Mouse (Mus musculus) CH12.LX (cell line): ENCODE results near the gene Pskh1.

Experiments used
- CTCF ChIP-seq, 2 experiments: IDR thresholded peaks in 1 of 2; conservative IDR thresholded peaks in 1 of 2; 2 replicates each; pipeline ENCODE4 v1.5.1; 2011 to 2012; ENCODE audit warnings: low read depth in 2 of 2, low read length in 2 of 2, improper control_type of control experiment in 1 of 2, inconsistent platforms in 1 of 2, mild to moderate bottlenecking in 1 of 2, moderate library complexity in 1 of 2
- EP300 ChIP-seq: IDR thresholded peaks from 2 replicates; pipeline ENCODE4 v1.6.1; 2011; ENCODE audit warnings: low read length, improper control_type of control experiment
- ETS1 ChIP-seq: conservative IDR thresholded peaks from 2 replicates; pipeline ENCODE4 v1.6.1; 2012; ENCODE audit warnings: low read depth, mild to moderate bottlenecking, inconsistent platforms, low read length, improper control_type of control experiment, moderate library complexity
- HCFC1 ChIP-seq: IDR thresholded peaks from 2 replicates; pipeline ENCODE4 v1.6.1; 2012; ENCODE audit warnings: low read depth, mild to moderate bottlenecking, inconsistent platforms, low read length, improper control_type of control experiment
- MAFK ChIP-seq: IDR thresholded peaks from 2 replicates; pipeline ENCODE4 v1.6.1; 2011; ENCODE audit warnings: low read length, improper control_type of control experiment; ENCODE audit not compliant: insufficient replicate concordance
- POLR2A ChIP-seq: IDR thresholded peaks from 2 replicates; pipeline ENCODE4 v1.6.1; 2011; ENCODE audit warnings: low read depth, mild to moderate bottlenecking, improper control_type of control experiment, low read length
- RAD21 ChIP-seq: IDR thresholded peaks from 2 replicates; pipeline ENCODE4 v1.6.1; 2011; ENCODE audit warnings: low read depth, mild to moderate bottlenecking, low read length, improper control_type of control experiment, moderate library complexity
- USF1 ChIP-seq: IDR thresholded peaks from 2 replicates; pipeline ENCODE4 v1.6.1; 2014; ENCODE audit warnings: low read depth, mild to moderate bottlenecking, inconsistent platforms, low read length, improper control_type of control experiment
- ZKSCAN1 ChIP-seq: IDR thresholded peaks from 2 replicates; pipeline ENCODE4 v1.6.1; 2012; ENCODE audit warnings: low read depth, inconsistent platforms, low read length, improper control_type of control experiment, borderline replicate concordance
- ZMIZ1 ChIP-seq: IDR thresholded peaks from 2 replicates; pipeline ENCODE4 v1.6.1; 2012; ENCODE audit warnings: low read depth, mild to moderate bottlenecking, inconsistent platforms, low read length, improper control_type of control experiment

DNA sequence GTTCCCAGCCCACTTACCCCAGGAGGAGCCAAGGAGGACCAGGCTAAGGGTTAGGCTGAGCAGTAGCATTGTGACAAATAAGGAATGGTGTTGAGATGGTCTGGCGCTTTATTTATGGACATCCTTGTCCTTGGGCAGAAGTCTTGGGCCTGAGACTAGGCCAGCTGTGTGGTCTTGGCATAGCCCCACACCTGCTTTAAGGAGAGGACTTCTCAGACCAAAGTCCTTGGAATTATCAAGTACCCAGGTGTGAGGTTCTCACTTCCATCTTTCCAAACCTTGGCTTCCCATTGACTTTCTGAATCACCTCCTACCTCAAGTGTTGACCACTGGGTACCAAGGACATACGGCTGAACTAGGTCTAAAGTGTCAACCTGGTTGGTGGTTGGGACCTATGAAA, 33.5 kb downstream of the Pskh1 start, which contains the start of gene Ctrl:
- TF ChIP-seq EP300 = no peak
- TF ChIP-seq MAFK = no peak
- no peak for TF ChIP-seq CTCF (conservative IDR thresholded peaks at IDR 0.05 in 1 of 2, IDR thresholded peaks at IDR 0.05 in 1 of 2; ENCODE audit: low read depth in 2 of 2, low read length in 2 of 2)
- no peak for TF ChIP-seq ZMIZ1
- no peak for TF ChIP-seq RAD21
- no peak for TF ChIP-seq ETS1
- no peak for TF ChIP-seq HCFC1
- TF ChIP-seq ZKSCAN1 = no peak
- no peak for TF ChIP-seq USF1
- TF ChIP-seq POLR2A = no peak
